Mouse (Mus musculus) intestine, embryonic 16.5 days (tissue): ENCODE data around the gene Atpif1. TPM values are rescaled to one million over a fixed set of nuclear protein-coding genes. Genes with fewer than 3 reads are reported as not detected.
A peak's percentile ranks its signal among the peaks of the same experiment; 100 is the strongest.

Experiments
- ATAC-seq: fragments of 200-750 bp; cut with Nextera tagmentation; 2 replicates; pipeline ENCODE4 v1.8.0; 2017; ENCODE audit warnings: moderate TSS enrichment, moderate library complexity
- H3K27ac ChIP-seq: fragments of 300-500 bp; sonication (generic); 2 replicates; pipeline ENCODE4 v1.5.1; 2014; ENCODE audit warnings: mild to moderate bottlenecking, low read length
- H3K27me3 ChIP-seq: fragments of 300-500 bp; sonication (generic); replicated peaks from 2 replicates; pipeline ENCODE4 v1.6.1; 2014; ENCODE audit warnings: low read length, control low read depth, mixed read lengths; ENCODE audit not compliant: control insufficient read depth, insufficient read depth
- H3K36me3 ChIP-seq: fragments of 300-500 bp; sonication (generic); 2 replicates; pipeline ENCODE4 v1.6.1; 2014; ENCODE audit warnings: low read length, control low read depth; ENCODE audit not compliant: control insufficient read depth, insufficient read depth
- H3K4me1 ChIP-seq: fragments of 300-500 bp; sonication (generic); 2 replicates; pipeline ENCODE4 v1.6.1; 2014; ENCODE audit warnings: low read length, control low read depth, mixed read lengths; ENCODE audit not compliant: control insufficient read depth, insufficient read depth
- H3K4me2 ChIP-seq: fragments of 300-500 bp; sonication (generic); 2 replicates; pipeline ENCODE4 v1.6.1; 2014; ENCODE audit warnings: low read depth, low read length, control low read depth
- H3K4me3 ChIP-seq: fragments of 300-500 bp; sonication (generic); 2 replicates; pipeline ENCODE4 v1.5.1; 2014; ENCODE audit warnings: mild to moderate bottlenecking, low read length
- H3K9ac ChIP-seq: fragments of 300-500 bp; sonication (generic); 2 replicates; pipeline ENCODE4 v1.6.1; 2014; ENCODE audit warnings: low read depth, low read length
- H3K9me3 ChIP-seq: fragments of 300-500 bp; sonication (generic); 2 replicates; pipeline ENCODE4 v1.6.1; 2016; ENCODE audit warnings: low read length, control low read depth; ENCODE audit not compliant: control insufficient read depth
- WGBS: fragments of 180-500 bp; shearing (Covaris S2); extraction: QIAGEN DNeasy Blood & Tissue Kit; methylation state at CpG from one replicate; pipeline ENCODE4 v1.1.7; 2014; 5-methylcytosine and 5-hydroxymethylcytosine counted together
- polyA plus RNA-seq: library from polyadenylated mRNA; unstranded; fragments of >200 nt; fragmentation: Nextera tagmentation; extraction: Ambion mirVana; gene quantifications from 2 replicates; pipeline ENCODE4 v1.2.1, GENCODE M21; 2015

Atpif1 gene
- polyA plus RNA-seq, 1 experiment from 2014 or later = 1,379 TPM

- H3K36me3 ChIP-seq = peaks cover 8% of the 10 kb centered on the region; the same call in 1 of the 2 replicates
- no peak for ATAC-seq
- WGBS = 87% methylated on average over 20 of the region's 20 CpGs
- H3K9me3 ChIP-seq = no peaks in the 10 kb centered on the region
- H3K4me1 ChIP-seq = 0 out of 2 replicates have a peak, but pooled peaks cover 13% of the 10 kb centered on the region
- no peaks in the 10 kb centered on the region for H3K27me3 ChIP-seq
- no peak overlapping the region for H3K4me2 ChIP-seq
- no peak overlapping the region for H3K9ac ChIP-seq
- H3K27ac ChIP-seq = no peak overlapping the region
- H3K4me3 ChIP-seq = no peak overlapping the region
These were observed 3.2 kb downstream of the Atpif1 start for GRCm38 (mm10) chr4:132530033-132530804.

- Histone ChIP-seq H3K9me3 (no peaks in the 10 kb centered on the region), H3K4me1 (peaks cover 13% of the 10 kb centered on the region; the same call in 1 of the 2 replicates), H3K36me3 (peaks cover 8% of the 10 kb centered on the region; the same call in 1 of the 2 replicates), H3K27ac (no peak overlapping the region), H3K4me3 (no peak overlapping the region), H3K27me3 (no peaks in the 10 kb centered on the region), H3K9ac (no peak overlapping the region), H3K4me2 (no peak overlapping the region)
- no peak for ATAC-seq
- WGBS = 65% methylated on average over 4 of the region's 4 CpGs
These were observed 4.1 kb downstream of the Atpif1 start for GRCm38 (mm10) chr4:132529344-132529743.

GRCm38 (mm10) chr4:132527917-132528522 is 5.4 kb downstream of the Atpif1 start:
- peaks cover 14% of the 10 kb centered on the region; the same call in 1 of the 2 replicates for H3K4me1 ChIP-seq
- H3K4me3 ChIP-seq = no peak overlapping the region
- no peak overlapping the region for H3K27ac ChIP-seq
- 90% methylated on average over 8 of the region's 8 CpGs for WGBS
- no peak overlapping the region for H3K4me2 ChIP-seq
- no peak overlapping the region for H3K9ac ChIP-seq
- H3K27me3 ChIP-seq = no peaks in the 10 kb centered on the region
- H3K36me3 ChIP-seq = peaks cover 8% of the 10 kb centered on the region; the same call in 1 of the 2 replicates
- no peaks in the 10 kb centered on the region for H3K9me3 ChIP-seq
- no peak for ATAC-seq

- no peak overlapping the region for H3K27ac ChIP-seq
- no peaks in the 10 kb centered on the region for H3K9me3 ChIP-seq
- H3K27me3 ChIP-seq = no peaks in the 10 kb centered on the region
- no peak overlapping the region for H3K9ac ChIP-seq
- peaks cover 8% of the 10 kb centered on the region; the same call in 1 of the 2 replicates for H3K36me3 ChIP-seq
- no peak overlapping the region for H3K4me3 ChIP-seq
- H3K4me2 ChIP-seq = no peak overlapping the region
- H3K4me1 ChIP-seq = peaks cover 11% of the 10 kb centered on the region; the same call in 1 of the 2 replicates
- 62% methylated on average over 2 of the region's 2 CpGs for WGBS
- no peak for ATAC-seq
These were observed 6.8 kb downstream of the Atpif1 start for GRCm38 (mm10) chr4:132526678-132527077.

- no peaks in the 10 kb centered on the region for H3K9me3 ChIP-seq
- no peak overlapping the region for H3K4me3 ChIP-seq
- WGBS = 42% methylated on average over 6 of the region's 6 CpGs
- peak overlapping the region; percentile 33; the same call in 1 of the 2 replicates for H3K9ac ChIP-seq
- H3K4me1 ChIP-seq = peaks cover 6% of the 10 kb centered on the region; the same call in 1 of the 2 replicates
- no peaks in the 10 kb centered on the region for H3K27me3 ChIP-seq
- no peaks in the 10 kb centered on the region for H3K36me3 ChIP-seq
- peak overlapping the region; percentile 71 for H3K27ac ChIP-seq
- peak; percentile 81 for ATAC-seq
- H3K4me2 ChIP-seq = no peak overlapping the region
These were observed 8.7 kb downstream of the Atpif1 start for GRCm38 (mm10) chr4:132524808-132525207.

GRCm38 (mm10) chr4:132524321-132524741 is 9.1 kb downstream of the Atpif1 start:
- 33% methylated on average over 11 of the region's 11 CpGs for WGBS
- H3K4me1 ChIP-seq = peaks cover 6% of the 10 kb centered on the region; the same call in 1 of the 2 replicates
- peak; percentile 50 for ATAC-seq
- no peaks in the 10 kb centered on the region for H3K36me3 ChIP-seq
- H3K4me2 ChIP-seq = no peak overlapping the region
- no peaks in the 10 kb centered on the region for H3K27me3 ChIP-seq
- no peaks in the 10 kb centered on the region for H3K9me3 ChIP-seq
- H3K27ac ChIP-seq = peak overlapping the region; percentile 71
- H3K9ac ChIP-seq = peak overlapping the region; percentile 33; the same call in 1 of the 2 replicates
- H3K4me3 ChIP-seq = no peak overlapping the region

GRCm38 (mm10) chr4:132519188-132519587 is 14.3 kb downstream of the Atpif1 start:
- H3K9me3 ChIP-seq = no peaks in the 10 kb centered on the region
- ATAC-seq = no peak
- H3K9ac ChIP-seq = no peak overlapping the region
- H3K4me3 ChIP-seq = no peak overlapping the region
- 76% methylated on average over 3 of the region's 3 CpGs for WGBS
- H3K4me1 ChIP-seq = peaks cover 6% of the 10 kb centered on the region
- H3K27me3 ChIP-seq = no peaks in the 10 kb centered on the region
- no peak overlapping the region for H3K27ac ChIP-seq
- no peak overlapping the region for H3K4me2 ChIP-seq
- H3K36me3 ChIP-seq = no peaks in the 10 kb centered on the region

- Histone ChIP-seq H3K4me2 (no peak overlapping the region), H3K4me1 (peaks cover 6% of the 10 kb centered on the region), H3K9ac (no peak overlapping the region), H3K36me3 (no peaks in the 10 kb centered on the region), H3K27me3 (no peaks in the 10 kb centered on the region), H3K27ac (peak overlapping the region; percentile 86), H3K9me3 (no peaks in the 10 kb centered on the region), H3K4me3 (no peak overlapping the region)
- ATAC-seq = peak; percentile 74
- WGBS = 45% methylated on average over 8 of the region's 8 CpGs
These were observed 15.4 kb downstream of the Atpif1 start for GRCm38 (mm10) chr4:132518066-132518465.

- Histone ChIP-seq H3K4me1 (peaks cover 6% of the 10 kb centered on the region), H3K9me3 (no peaks in the 10 kb centered on the region), H3K9ac (peak overlapping the region; percentile 61), H3K36me3 (no peaks in the 10 kb centered on the region), H3K27ac (peak overlapping the region; percentile 78), H3K4me3 (peak overlapping the region; percentile 46), H3K4me2 (peak overlapping the region; percentile 88), H3K27me3 (no peaks in the 10 kb centered on the region)
- peak; percentile 91 for ATAC-seq
- 20% methylated on average over 22 of the region's 22 CpGs for WGBS
These were observed 17.9 kb downstream of the Atpif1 start for GRCm38 (mm10) chr4:132515369-132516155.
